Mouse (Mus musculus): ENCODE results near the gene Tagln. TPM values are rescaled to one million over a fixed set of nuclear protein-coding genes. Genes with fewer than 3 reads are reported as not detected.
A peak's percentile ranks its signal among the peaks of the same experiment; 100 is the strongest.

Tagln gene
- polyA plus RNA-seq, 1 experiment: 7.3 TPM

DNA sequence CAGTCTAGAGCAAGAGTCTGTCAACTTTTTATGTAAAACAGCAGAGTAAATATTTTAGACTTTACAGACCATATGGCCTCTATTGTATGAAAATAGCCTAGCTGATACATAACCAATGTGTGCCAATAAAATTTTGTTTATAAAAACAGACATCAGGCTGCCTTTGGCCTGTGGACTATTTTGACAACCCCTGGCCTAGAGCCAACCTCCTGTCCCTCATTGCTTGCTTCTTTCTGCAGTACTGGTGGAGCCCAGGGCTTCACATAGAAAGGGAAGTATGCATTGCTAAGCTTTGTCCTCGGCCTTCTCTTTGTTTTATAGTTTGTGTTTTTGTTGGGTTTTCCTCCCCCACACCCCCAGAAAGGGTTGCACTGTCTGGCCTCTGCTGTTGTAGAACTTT lies 3.9 kb downstream of the Tagln start:
- no peak for TF ChIP-seq CTCF (IDR thresholded peaks at IDR 0.05; ENCODE audit: borderline replicate concordance, extremely low read depth, insufficient read depth, insufficient read length)
- TF ChIP-seq POLR2A (IDR thresholded peaks at IDR 0.05; ENCODE audit: borderline replicate concordance, extremely low read depth, insufficient read depth, insufficient read length, poor library complexity, severe bottlenecking): no peak
- no peak for DNase-seq (ENCODE audit: low read depth)

- TF ChIP-seq POLR2A (IDR thresholded peaks at IDR 0.05; ENCODE audit: borderline replicate concordance, extremely low read depth, insufficient read depth, insufficient read length, poor library complexity, severe bottlenecking) (no peak), CTCF (IDR thresholded peaks at IDR 0.05; ENCODE audit: borderline replicate concordance, extremely low read depth, insufficient read depth, insufficient read length) (no peak)
- DNase-seq (ENCODE audit: low read depth): no peak
These were observed 6.6 kb downstream of the Tagln start for GRCm38 (mm10) chr9:45929285-45929684.

DNA sequence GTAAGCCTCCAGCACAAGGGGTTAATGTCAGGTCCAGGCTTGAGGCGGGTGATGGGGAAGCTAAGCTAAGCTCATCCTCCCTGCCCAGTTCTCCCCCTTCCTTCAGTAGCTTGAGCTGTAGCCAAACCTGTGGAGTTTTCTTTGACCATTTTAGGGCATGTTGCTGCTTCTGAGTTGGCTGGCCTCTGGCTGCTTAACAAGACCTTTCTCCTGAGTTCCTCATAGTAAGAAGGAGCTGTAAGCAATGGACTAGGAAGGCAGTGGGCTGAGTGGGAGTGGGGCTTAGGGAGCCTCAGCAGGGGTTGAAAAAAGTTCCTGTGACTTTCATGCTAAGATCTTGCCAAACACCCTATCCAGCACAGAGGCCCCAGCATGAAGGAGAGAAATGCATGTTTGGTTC lies 16.0 kb downstream of the Tagln start:
- TF ChIP-seq CTCF (IDR thresholded peaks at IDR 0.05; ENCODE audit: borderline replicate concordance, extremely low read depth, insufficient read depth, insufficient read length) (no peak), POLR2A (IDR thresholded peaks at IDR 0.05; ENCODE audit: borderline replicate concordance, extremely low read depth, insufficient read depth, insufficient read length, poor library complexity, severe bottlenecking) (no peak)
- no peak for DNase-seq (ENCODE audit: low read depth)

- TF ChIP-seq CTCF (IDR thresholded peaks at IDR 0.05; ENCODE audit: borderline replicate concordance, extremely low read depth, insufficient read depth, insufficient read length) (no peak), POLR2A (IDR thresholded peaks at IDR 0.05; ENCODE audit: borderline replicate concordance, extremely low read depth, insufficient read depth, insufficient read length, poor library complexity, severe bottlenecking) (no peak)
- peak; percentile 86 for DNase-seq (ENCODE audit: low read depth)
These were observed 18.6 kb downstream of the Tagln start for GRCm38 (mm10) chr9:45917041-45917934.

GRCm38 (mm10) chr9:45915659-45916058 lies 20.2 kb downstream of the Tagln start:
- no peak for DNase-seq (ENCODE audit: low read depth)
- no peak for TF ChIP-seq POLR2A (IDR thresholded peaks at IDR 0.05; ENCODE audit: borderline replicate concordance, extremely low read depth, insufficient read depth, insufficient read length, poor library complexity, severe bottlenecking)
- TF ChIP-seq CTCF (IDR thresholded peaks at IDR 0.05; ENCODE audit: borderline replicate concordance, extremely low read depth, insufficient read depth, insufficient read length): no peak

DNA sequence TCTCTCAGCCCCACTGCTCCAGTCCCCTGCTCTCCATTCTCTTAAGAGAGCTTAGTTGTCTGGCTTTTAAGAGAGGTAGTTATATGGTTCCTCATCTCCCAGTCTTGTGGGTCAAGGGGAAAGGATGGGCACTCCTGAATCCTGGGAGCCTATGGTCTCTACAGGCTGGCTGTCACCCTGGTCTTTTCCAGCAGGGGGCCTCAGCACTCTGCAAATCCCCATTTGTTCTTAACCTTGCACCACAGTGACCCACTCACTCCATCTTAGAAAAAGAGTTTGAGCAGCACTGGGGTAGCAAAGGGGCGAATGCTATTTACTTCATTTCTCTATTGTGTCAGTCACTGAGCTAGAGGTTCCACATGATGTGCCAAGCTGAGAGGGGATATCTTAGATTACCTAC lies 24.2 kb downstream of the Tagln start:
- peak; percentile 34 for DNase-seq (ENCODE audit: low read depth)
- TF ChIP-seq CTCF (IDR thresholded peaks at IDR 0.05; ENCODE audit: borderline replicate concordance, extremely low read depth, insufficient read depth, insufficient read length) (peak; percentile 59), POLR2A (IDR thresholded peaks at IDR 0.05; ENCODE audit: borderline replicate concordance, extremely low read depth, insufficient read depth, insufficient read length, poor library complexity, severe bottlenecking) (no peak)

- TF ChIP-seq CTCF (IDR thresholded peaks at IDR 0.05; ENCODE audit: borderline replicate concordance, extremely low read depth, insufficient read depth, insufficient read length): no peak
- no peak for TF ChIP-seq POLR2A (IDR thresholded peaks at IDR 0.05; ENCODE audit: borderline replicate concordance, extremely low read depth, insufficient read depth, insufficient read length, poor library complexity, severe bottlenecking)
- no peak for DNase-seq (ENCODE audit: low read depth)
These were observed 24.9 kb downstream of the Tagln start for GRCm38 (mm10) chr9:45910995-45911394.

DNA sequence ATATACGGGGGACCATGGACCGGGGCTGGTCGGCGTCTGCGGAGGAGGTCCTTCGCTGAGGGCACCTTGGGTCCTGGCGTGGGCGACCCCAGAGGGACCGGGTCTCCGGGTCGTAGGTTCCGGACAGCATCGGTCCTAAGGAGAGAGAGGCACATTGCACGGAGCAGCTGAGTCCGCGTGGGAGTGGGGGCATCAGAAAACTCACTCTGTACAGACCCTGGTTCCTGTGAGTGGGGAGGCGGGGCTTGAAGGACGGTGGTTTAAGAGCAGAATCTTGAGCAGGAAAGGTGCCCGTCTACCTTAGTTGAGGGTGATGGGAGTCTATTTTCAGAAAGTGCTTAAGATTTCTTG lies 28.8 kb downstream of the Tagln start:
- no peak for DNase-seq (ENCODE audit: low read depth)
- no peak for TF ChIP-seq POLR2A (IDR thresholded peaks at IDR 0.05; ENCODE audit: borderline replicate concordance, extremely low read depth, insufficient read depth, insufficient read length, poor library complexity, severe bottlenecking)
- no peak for TF ChIP-seq CTCF (IDR thresholded peaks at IDR 0.05; ENCODE audit: borderline replicate concordance, extremely low read depth, insufficient read depth, insufficient read length)

DNA sequence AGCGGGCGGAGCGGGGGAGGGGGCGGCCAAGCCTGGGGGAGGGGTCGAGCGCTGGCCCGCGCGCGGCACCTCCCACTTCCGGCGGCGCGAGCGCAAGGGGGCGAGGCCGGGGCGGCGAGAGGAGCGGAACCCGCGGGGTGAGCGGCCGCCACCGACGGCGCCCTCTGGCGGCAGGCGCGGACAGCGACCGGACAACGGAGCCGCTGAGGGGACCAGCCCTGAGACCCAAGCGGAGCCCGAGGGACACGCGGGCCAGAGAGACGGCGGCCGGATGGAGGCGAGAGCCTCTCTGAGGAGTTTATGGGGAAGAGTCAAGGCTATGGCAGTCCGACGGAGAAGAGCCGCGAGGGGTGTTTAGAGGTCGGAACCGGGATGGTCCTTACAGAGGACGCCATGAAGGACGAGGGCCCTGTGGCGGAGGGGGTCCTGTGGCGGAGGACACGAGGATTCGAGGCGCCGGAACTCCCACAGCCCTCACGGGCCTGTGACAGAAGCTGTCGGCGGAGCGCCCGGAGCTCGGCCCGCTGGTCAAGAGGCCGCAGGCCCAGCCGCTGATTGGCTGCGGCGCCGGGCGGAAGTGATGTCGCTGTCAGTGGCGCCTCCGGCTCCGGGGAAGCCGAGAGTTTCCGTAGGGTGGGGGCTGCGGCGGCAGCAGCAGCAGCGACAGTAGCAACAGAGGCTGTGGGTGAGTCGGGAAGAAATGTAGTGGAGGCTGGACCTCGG lies 29.3 kb downstream of the Tagln start, which contains the start of the genes Pcsk7 and Rnf214:
TSS of gene Pcsk7 (plus strand) at position 143 of the 723 bp plus-strand sequence.
TSS of gene Rnf214 (minus strand) at position 557 of the 723 bp plus-strand sequence.
- TF ChIP-seq POLR2A (IDR thresholded peaks at IDR 0.05; ENCODE audit: borderline replicate concordance, extremely low read depth, insufficient read depth, insufficient read length, poor library complexity, severe bottlenecking) (peak; percentile 76), CTCF (IDR thresholded peaks at IDR 0.05; ENCODE audit: borderline replicate concordance, extremely low read depth, insufficient read depth, insufficient read length) (peak; percentile 86)
- peak; percentile 94 for DNase-seq (ENCODE audit: low read depth)

DNA sequence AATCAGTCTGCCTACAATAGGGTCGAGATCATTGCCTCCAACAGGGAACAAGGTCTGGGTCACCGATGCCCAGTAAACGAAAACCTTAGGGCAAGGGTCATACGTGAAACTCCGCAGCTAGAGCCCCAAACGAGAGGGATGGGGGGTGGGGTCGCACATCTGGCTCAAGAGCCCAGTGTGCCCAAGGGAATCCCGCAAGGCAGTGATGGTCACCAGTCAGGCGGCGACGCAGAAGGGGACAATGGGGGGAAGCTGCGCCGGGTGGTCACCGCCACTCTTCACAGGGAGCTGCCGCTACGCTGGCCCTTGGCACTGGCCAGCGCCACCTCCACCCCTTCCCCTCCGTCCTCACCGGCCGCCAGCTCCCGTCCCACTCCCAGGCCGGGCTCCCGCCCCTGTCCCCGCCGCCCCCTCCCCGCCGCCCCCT lies 30.0 kb downstream of the Tagln start:
- TF ChIP-seq POLR2A (IDR thresholded peaks at IDR 0.05; ENCODE audit: borderline replicate concordance, extremely low read depth, insufficient read depth, insufficient read length, poor library complexity, severe bottlenecking): no peak
- TF ChIP-seq CTCF (IDR thresholded peaks at IDR 0.05; ENCODE audit: borderline replicate concordance, extremely low read depth, insufficient read depth, insufficient read length): no peak
- DNase-seq (ENCODE audit: low read depth): peak; percentile 45

DNA sequence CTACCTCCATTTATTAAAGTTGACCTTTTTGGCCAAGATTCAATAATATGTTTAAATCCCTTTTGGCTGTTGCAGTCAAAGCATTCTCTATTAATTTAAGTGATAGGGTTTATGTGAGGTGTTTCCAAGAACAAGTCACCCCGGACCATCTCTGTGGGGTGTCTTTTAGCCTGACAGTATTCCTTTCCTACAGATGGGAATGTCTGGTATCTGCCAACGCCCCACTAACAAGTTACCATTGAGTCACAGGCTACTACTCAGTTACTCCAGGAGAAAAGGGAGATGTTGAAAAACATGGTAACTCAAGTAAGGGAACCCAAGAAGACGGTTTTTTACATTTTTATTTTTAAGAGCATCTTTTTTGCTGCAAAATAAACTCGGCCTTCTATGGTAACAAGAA lies 30.7 kb downstream of the Tagln start:
- TF ChIP-seq CTCF (IDR thresholded peaks at IDR 0.05; ENCODE audit: borderline replicate concordance, extremely low read depth, insufficient read depth, insufficient read length): no peak
- no peak for TF ChIP-seq POLR2A (IDR thresholded peaks at IDR 0.05; ENCODE audit: borderline replicate concordance, extremely low read depth, insufficient read depth, insufficient read length, poor library complexity, severe bottlenecking)
- DNase-seq (ENCODE audit: low read depth): no peak

Data from brain, embryonic 14.5 days (tissue).